23 mouse cellular contexts compared by ENCODE assay signal in genomic region chr3:130965275-130965674, GRCm38 (mm10).
"Had no signal": no experiment of that assay in that cellular context is flagged by ENCODE, and none has a peak within 500 bp of the region (broad histone marks: within the 10 kb centered on the region; RNA-seq: fewer than 3 reads in every experiment).

No protein-coding gene starts in this region.

- H3K27ac ChIP-seq: heart, embryonic 10.5 days; hindbrain, embryonic 13.5 days; hindbrain, embryonic 15.5 days; hindbrain, postnatal 0 days; kidney, embryonic 15.5 days; kidney, postnatal 0 days; limb, embryonic 13.5 days; limb, embryonic 15.5 days had no signal

- ATAC-seq: forebrain, postnatal 0 days; hindbrain, postnatal 0 days; intestine, embryonic 16.5 days had no signal

- DNase-seq: forebrain, postnatal 0 days; gastrocnemius, postnatal 14 days; gastrocnemius, postnatal 36 days; heart, adult 18-20 months; heart, postnatal 10 days; kidney, adult 11 months; kidney, adult 2 months; kidney, adult 9 months; kidney, postnatal 14 days; kidney, postnatal 36 days; layer of hippocampus, adult 9-11 months; layer of hippocampus, postnatal 36 days; left cerebral cortex, postnatal 4 days had no signal

- H3K9ac ChIP-seq: forebrain, postnatal 0 days; heart, embryonic 12.5 days; hindbrain, embryonic 13.5 days; hindbrain, embryonic 15.5 days; kidney, embryonic 15.5 days; limb, embryonic 13.5 days; limb, embryonic 15.5 days had no signal

- H3K4me3 ChIP-seq: heart, embryonic 10.5 days; heart, embryonic 12.5 days; hindbrain, embryonic 13.5 days; hindbrain, embryonic 15.5 days; kidney, embryonic 15.5 days; limb, embryonic 13.5 days; limb, embryonic 15.5 days had no signal

- H3K9me3 ChIP-seq: heart, embryonic 10.5 days; heart, embryonic 12.5 days; hindbrain, embryonic 13.5 days; hindbrain, embryonic 15.5 days; kidney, embryonic 15.5 days; limb, embryonic 13.5 days; limb, embryonic 15.5 days had no signal

- H3K4me2 ChIP-seq: heart, embryonic 12.5 days; hindbrain, embryonic 13.5 days; hindbrain, embryonic 15.5 days; kidney, embryonic 15.5 days; limb, embryonic 13.5 days; limb, embryonic 15.5 days had no signal

- H3K36me3 ChIP-seq: heart, embryonic 10.5 days; heart, embryonic 12.5 days; hindbrain, embryonic 13.5 days; hindbrain, embryonic 15.5 days; kidney, embryonic 15.5 days; limb, embryonic 13.5 days; limb, embryonic 15.5 days had no signal

- H3K27me3 ChIP-seq: heart, embryonic 12.5 days; hindbrain, embryonic 13.5 days; hindbrain, embryonic 15.5 days; limb, embryonic 13.5 days; limb, embryonic 15.5 days had no signal
